Mouse (Mus musculus): ENCODE data around the gene Atg4a-ps. TPM values are rescaled to one million over a fixed set of nuclear protein-coding genes. Genes with fewer than 3 reads are reported as not detected.

Atg4a-ps gene
- total and polyA plus RNA-seq, 3 experiments, result 0.64 to 6.6 (median 4.0) TPM

GRCm38 (mm10) chr3:103689043-103689442 is 43.2 kb upstream of the Atg4a-ps start:
- no peaks in the 10 kb centered on the region for H3K36me3 ChIP-seq (replicated peaks in 1 of 2; ENCODE audit: control insufficient read depth in 1 of 2, insufficient read depth in 1 of 2, low read length in 1 of 2)
- peaks cover 7 to 30% of the 10 kb centered on the region in 2 experiments for H3K4me1 ChIP-seq (ENCODE audit: control insufficient read depth in 1 of 2, insufficient read depth in 2 of 2)
- H3K4me2 ChIP-seq (ENCODE audit: insufficient read depth, low read depth, poor library complexity, severe bottlenecking), result no peak overlapping the region
- peak; percentile 53; the same call in 1 of the 2 replicates for TF ChIP-seq CHD2 (IDR thresholded peaks at IDR 0.05; ENCODE audit: low read length)
- TF ChIP-seq MYC (IDR thresholded peaks at IDR 0.05; ENCODE audit: low read depth, low read length), result no peak
- H3K27ac ChIP-seq (ENCODE audit: insufficient read depth, low read depth), result no peak overlapping the region
- no peaks in the 10 kb centered on the region for H3K9me3 ChIP-seq (replicated peaks; ENCODE audit: low read length)
- no peaks in the 10 kb centered on the region for H3K27me3 ChIP-seq (replicated peaks)
- peak; percentile 72 for DNase-seq (ENCODE audit: extremely low read depth)
- H3K9ac ChIP-seq (ENCODE audit: insufficient read depth, low read depth), result no peak overlapping the region
- H3K79me2 ChIP-seq (replicated peaks; ENCODE audit: control insufficient read depth, extremely low read depth, insufficient read depth, poor library complexity, severe bottlenecking), result no peaks in the 10 kb centered on the region
- no peak overlapping the region for H3K4me3 ChIP-seq (replicated peaks in 1 of 3; ENCODE audit: low read depth in 2 of 3, low read length in 2 of 3, poor library complexity in 1 of 3)
- in situ Hi-C loops (cut with MboI; ENCODE audit: low pct_ligation_motif_present, low pct_unique_long_range_greater_than_20kb, low sequenced_read_pairs) (no loop called here), dilution Hi-C loops (cut with MboI; ENCODE audit: extremely low pct_ligation_motif_present, extremely low pct_unique_long_range_greater_than_20kb, low sequenced_read_pairs) (no loop called here)

- no peak overlapping the region for H3K9ac ChIP-seq (ENCODE audit: insufficient read depth, low read depth)
- H3K36me3 ChIP-seq (replicated peaks in 1 of 2; ENCODE audit: control insufficient read depth in 1 of 2, insufficient read depth in 1 of 2, low read length in 1 of 2), result no peaks in the 10 kb centered on the region
- peaks cover 10 to 27% of the 10 kb centered on the region in 2 experiments for H3K4me1 ChIP-seq (ENCODE audit: control insufficient read depth in 1 of 2, insufficient read depth in 2 of 2)
- H3K4me3 ChIP-seq (replicated peaks in 1 of 3; ENCODE audit: low read depth in 2 of 3, low read length in 2 of 3, poor library complexity in 1 of 3), result no peak overlapping the region
- H3K79me2 ChIP-seq (replicated peaks; ENCODE audit: control insufficient read depth, extremely low read depth, insufficient read depth, poor library complexity, severe bottlenecking), result no peaks in the 10 kb centered on the region
- H3K9me3 ChIP-seq (replicated peaks; ENCODE audit: low read length), result peaks cover 5% of the 10 kb centered on the region
- TF ChIP-seq ZC3H11A (IDR thresholded peaks at IDR 0.05; ENCODE audit: low read depth, low read length) (no peak), ZMIZ1 (IDR thresholded peaks at IDR 0.05; ENCODE audit: low read depth, low read length) (no peak), TBP (conservative IDR thresholded peaks at IDR 0.05; ENCODE audit: low read depth, low read length) (no peak), SIN3A (IDR thresholded peaks at IDR 0.05; ENCODE audit: low read length) (no peak), JUND (conservative IDR thresholded peaks at IDR 0.05; ENCODE audit: low read depth, low read length) (no peak), ETS1 (conservative IDR thresholded peaks at IDR 0.05; ENCODE audit: low read depth, low read length) (no peak), UBTF (IDR thresholded peaks at IDR 0.05; ENCODE audit: low read depth, low read length) (no peak), USF2 (conservative IDR thresholded peaks at IDR 0.05; ENCODE audit: low read depth, low read length) (no peak), NELFE (IDR thresholded peaks at IDR 0.05; ENCODE audit: low read depth, low read length) (no peak)
- DNase-seq (ENCODE audit: extremely low read depth), result no peak
- dilution Hi-C loops (cut with MboI; ENCODE audit: extremely low pct_ligation_motif_present, extremely low pct_unique_long_range_greater_than_20kb, low sequenced_read_pairs) (no loop called here), in situ Hi-C loops (cut with MboI; ENCODE audit: low pct_ligation_motif_present, low pct_unique_long_range_greater_than_20kb, low sequenced_read_pairs) (no loop called here)
- no peaks in the 10 kb centered on the region for H3K27me3 ChIP-seq (replicated peaks)
- H3K27ac ChIP-seq (ENCODE audit: insufficient read depth, low read depth), result no peak overlapping the region
- H3K4me2 ChIP-seq (ENCODE audit: insufficient read depth, low read depth, poor library complexity, severe bottlenecking), result no peak overlapping the region
Observed at GRCm38 (mm10) chr3:103683966-103684319, 38.1 kb upstream of the Atg4a-ps start.

DNA sequence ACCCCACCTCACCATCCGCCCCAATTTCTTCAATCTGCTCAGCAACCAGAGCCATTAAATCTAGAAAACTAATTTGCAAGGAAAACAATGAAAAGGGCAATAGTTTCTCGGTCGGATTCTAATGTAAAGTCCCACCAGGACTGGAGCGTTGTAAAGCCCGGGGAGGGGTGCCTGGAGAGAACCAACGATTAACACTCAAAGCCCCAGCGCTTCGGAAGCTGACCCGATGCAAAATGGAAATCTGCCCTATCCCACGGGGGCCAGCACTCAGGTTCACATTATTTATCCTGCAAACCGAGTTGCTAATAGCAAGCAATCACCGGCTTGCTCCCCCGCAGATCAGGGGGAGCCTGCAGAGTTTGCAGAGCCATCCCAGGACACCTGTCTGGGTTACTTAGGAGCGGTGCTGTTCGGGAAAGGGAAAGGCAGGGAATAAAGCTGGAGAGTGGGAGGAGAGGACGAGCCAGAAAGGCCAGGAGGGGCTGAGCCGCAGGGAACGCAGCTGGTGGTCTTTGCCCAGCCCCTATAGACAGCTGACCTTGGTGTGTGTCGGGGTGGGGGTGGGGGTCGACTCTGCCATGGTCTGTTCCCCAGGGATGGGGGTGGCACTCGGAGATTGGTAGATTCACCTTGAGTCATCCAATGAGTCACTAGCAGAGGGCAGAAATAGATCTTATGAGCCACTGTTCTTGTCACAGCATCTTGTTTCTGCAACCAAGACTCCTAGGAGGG is 37.5 kb upstream of the Atg4a-ps start:
- TF ChIP-seq KAT2A (IDR thresholded peaks at IDR 0.05; ENCODE audit: insufficient replicate concordance, low read length), result no peak
- TF ChIP-seq TBP (conservative IDR thresholded peaks at IDR 0.05; ENCODE audit: low read depth, low read length), result no peak
- TF ChIP-seq EP300 (IDR thresholded peaks at IDR 0.05; ENCODE audit: low read length), result no peak
- Histone ChIP-seq H3K9me3 (replicated peaks; ENCODE audit: low read length) (peaks cover 5% of the 10 kb centered on the region), H3K27ac (ENCODE audit: insufficient read depth, low read depth) (no peak overlapping the region), H3K4me3 (replicated peaks in 1 of 3; ENCODE audit: low read depth in 2 of 3, low read length in 2 of 3, poor library complexity in 1 of 3) (no peak overlapping the region), H3K4me1 (ENCODE audit: control insufficient read depth in 1 of 2, insufficient read depth in 2 of 2) (peaks cover 8 to 24% of the 10 kb centered on the region in 2 experiments), H3K79me2 (replicated peaks; ENCODE audit: control insufficient read depth, extremely low read depth, insufficient read depth, poor library complexity, severe bottlenecking) (no peaks in the 10 kb centered on the region), H3K36me3 (replicated peaks in 1 of 2; ENCODE audit: control insufficient read depth in 1 of 2, insufficient read depth in 1 of 2, low read length in 1 of 2) (no peaks in the 10 kb centered on the region), H3K9ac (ENCODE audit: insufficient read depth, low read depth) (no peak overlapping the region), H3K4me2 (ENCODE audit: insufficient read depth, low read depth, poor library complexity, severe bottlenecking) (no peak overlapping the region), H3K27me3 (replicated peaks) (no peaks in the 10 kb centered on the region)
- in situ Hi-C loops (cut with MboI; ENCODE audit: low pct_ligation_motif_present, low pct_unique_long_range_greater_than_20kb, low sequenced_read_pairs), result no loop called here
- DNase-seq (ENCODE audit: extremely low read depth), result peak; percentile 25
- dilution Hi-C loops (cut with MboI; ENCODE audit: extremely low pct_ligation_motif_present, extremely low pct_unique_long_range_greater_than_20kb, low sequenced_read_pairs), result no loop called here

Data from CH12.LX (cell line).